Mouse (Mus musculus) forebrain, embryonic 11.5 days (tissue): ENCODE results near the gene Slc27a5. TPM values are rescaled to one million over a fixed set of nuclear protein-coding genes. Genes with fewer than 3 reads are reported as not detected.

Experiments used
- ATAC-seq: fragments of 200-750 bp; cut with Nextera tagmentation; replicated peaks from 2 replicates; pipeline ENCODE4 v1.8.0; 2017; ENCODE audit warnings: moderate TSS enrichment; ENCODE audit not compliant: low FRiP score
- DNase-seq: peaks from one replicate; pipeline ENCODE4 v3.0.0-alpha.2; 2017; ENCODE audit warnings: low spot score
- H3K27ac ChIP-seq: fragments of 300-500 bp; sonication (generic); 2 replicates; pipeline ENCODE4 v1.5.1; 2014; ENCODE audit warnings: low read depth, low read length
- H3K27me3 ChIP-seq: fragments of 300-500 bp; sonication (generic); 2 replicates; pipeline ENCODE4 v1.6.1; 2014; ENCODE audit warnings: mild to moderate bottlenecking, low read length, mixed read lengths; ENCODE audit not compliant: control insufficient read depth, insufficient read depth
- H3K36me3 ChIP-seq: fragments of 300-500 bp; sonication (generic); 2 replicates; pipeline ENCODE4 v1.6.1; 2014; ENCODE audit warnings: mild to moderate bottlenecking, low read length, moderate library complexity, mixed read lengths; ENCODE audit not compliant: control insufficient read depth, insufficient read depth
- H3K4me1 ChIP-seq: fragments of 300-500 bp; sonication (generic); replicated peaks from 2 replicates; pipeline ENCODE4 v1.6.1; 2014; ENCODE audit warnings: low read length, mixed read lengths; ENCODE audit not compliant: control insufficient read depth, insufficient read depth
- H3K4me2 ChIP-seq: fragments of 300-500 bp; sonication (generic); 2 replicates; pipeline ENCODE4 v1.6.1; 2014; ENCODE audit warnings: low read depth, mild to moderate bottlenecking, low read length, moderate library complexity, mixed read lengths; ENCODE audit not compliant: severe bottlenecking
- H3K4me3 ChIP-seq: fragments of 300-500 bp; sonication (generic); 2 replicates; pipeline ENCODE4 v1.5.1; 2014; ENCODE audit warnings: low read depth, low read length
- H3K9ac ChIP-seq: fragments of 300-500 bp; sonication (generic); 2 replicates; pipeline ENCODE4 v1.6.1; 2014; ENCODE audit warnings: low read length
- H3K9me3 ChIP-seq: fragments of 300-500 bp; sonication (generic); 2 replicates; pipeline ENCODE4 v1.6.1; 2016; ENCODE audit warnings: low read length, mixed read lengths; ENCODE audit not compliant: control insufficient read depth
- WGBS: fragments of 180-500 bp; shearing (Covaris S2); extraction: QIAGEN DNeasy Blood & Tissue Kit; methylation state at CpG from one replicate; pipeline ENCODE4 v1.1.7; 2014; 5-methylcytosine and 5-hydroxymethylcytosine counted together
- polyA plus RNA-seq: library from polyadenylated mRNA; unstranded; fragments of >200 nt; fragmentation: Nextera tagmentation; extraction: Ambion mirVana; gene quantifications from 2 replicates; pipeline ENCODE4 v1.2.1, GENCODE M21; 2014

The Slc27a5 gene
- polyA plus RNA-seq, 1 experiment from 2014 or later: 0.13 TPM

DNA sequence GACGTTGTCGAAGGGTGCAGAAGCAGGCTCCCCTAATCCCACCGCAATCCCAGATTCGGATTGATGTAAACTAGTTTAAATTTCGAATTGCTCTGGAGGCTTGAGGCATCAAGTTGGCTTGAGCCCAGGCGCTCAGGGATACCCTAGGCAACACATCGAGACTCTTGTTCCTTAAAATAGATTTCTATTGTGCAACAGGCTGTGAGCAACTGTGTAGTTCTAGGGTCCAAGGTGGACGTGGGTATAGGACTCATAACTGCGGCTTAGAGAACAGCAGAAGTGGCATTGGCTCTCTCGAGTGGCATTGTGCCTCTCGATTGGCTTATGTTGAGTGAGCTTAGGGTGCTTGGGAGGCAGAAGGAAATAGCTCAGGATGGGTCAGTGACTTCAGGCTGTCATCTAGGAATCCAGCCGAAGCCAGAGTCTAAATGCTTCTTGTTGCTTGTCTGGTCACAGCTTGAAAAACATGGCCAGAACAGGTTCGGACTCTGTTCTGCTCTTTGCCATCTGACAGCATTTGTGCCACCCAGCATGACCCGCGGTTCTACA, 40.7 kb upstream of the Slc27a5 start:
- DNase-seq (no peak), ATAC-seq (no peak)
- Histone ChIP-seq H3K4me1 (peaks cover 15% of the 10 kb centered on the region; the same call in 1 of the 2 replicates), H3K36me3 (peaks cover 3% of the 10 kb centered on the region; the same call in 1 of the 2 replicates), H3K4me2 (peak overlapping the region; percentile 81), H3K27ac (peak overlapping the region; percentile 99), H3K9ac (peak overlapping the region; percentile 93), H3K27me3 (peaks cover 15% of the 10 kb centered on the region), H3K9me3 (no peaks in the 10 kb centered on the region), H3K4me3 (peak overlapping the region; percentile 85)
- 26% methylated on average over 15 of the region's 15 CpGs for WGBS

GRCm38 (mm10) chr7:13037901-13038555, 40.0 kb upstream of the Slc27a5 start, which contains the start of gene Ube2m:
TSS of gene Ube2m (minus strand) at chr7:13038275.
- H3K9ac ChIP-seq: peak within 1 kb of the TSS; percentile 93
- H3K36me3 ChIP-seq: peaks cover 3% of the 10 kb centered on the region; the same call in 1 of the 2 replicates
- peak within 1 kb of the TSS; percentile 81 for H3K4me2 ChIP-seq
- peak within 1 kb of the TSS; percentile 85 for H3K4me3 ChIP-seq
- H3K9me3 ChIP-seq: no peaks in the 10 kb centered on the region
- H3K27me3 ChIP-seq: peaks cover 8% of the 10 kb centered on the region
- WGBS: under 1% methylated on average over 51 of the region's 65 CpGs
- H3K4me1 ChIP-seq: peaks cover 16% of the 10 kb centered on the region; the same call in 1 of the 2 replicates
- H3K27ac ChIP-seq: peak within 1 kb of the TSS; percentile 99
- DNase-seq: peak; percentile 98
- ATAC-seq: peak; percentile 91

GRCm38 (mm10) chr7:13037366-13037765, 39.4 kb upstream of the Slc27a5 start:
- H3K9me3 ChIP-seq: no peaks in the 10 kb centered on the region
- peak overlapping the region; percentile 81 for H3K4me2 ChIP-seq
- H3K36me3 ChIP-seq: peaks cover 3% of the 10 kb centered on the region; the same call in 1 of the 2 replicates
- peaks cover 3% of the 10 kb centered on the region; the same call in 1 of the 2 replicates for H3K27me3 ChIP-seq
- H3K27ac ChIP-seq: peak overlapping the region; percentile 99
- H3K4me3 ChIP-seq: peak overlapping the region; percentile 85
- H3K9ac ChIP-seq: peak overlapping the region; percentile 93
- no peak for DNase-seq
- under 1% methylated on average over 32 of the region's 33 CpGs for WGBS
- peak; percentile 2; the same call in 1 of the 2 replicates for ATAC-seq
- peaks cover 18% of the 10 kb centered on the region; the same call in 1 of the 2 replicates for H3K4me1 ChIP-seq

- peak overlapping the region; percentile 81 for H3K4me2 ChIP-seq
- H3K4me1 ChIP-seq: peaks cover 18% of the 10 kb centered on the region; the same call in 1 of the 2 replicates
- H3K36me3 ChIP-seq: peaks cover 7% of the 10 kb centered on the region; the same call in 1 of the 2 replicates
- peak overlapping the region; percentile 93 for H3K9ac ChIP-seq
- 47% methylated on average over 4 of the region's 4 CpGs for WGBS
- no peak overlapping the region for H3K27ac ChIP-seq
- H3K27me3 ChIP-seq: 0 out of 2 replicates have a peak, but pooled peaks cover 2% of the 10 kb centered on the region
- no peaks in the 10 kb centered on the region for H3K9me3 ChIP-seq
- DNase-seq: no peak
- ATAC-seq: no peak
- H3K4me3 ChIP-seq: peak overlapping the region; percentile 85
Observed at GRCm38 (mm10) chr7:13036806-13037205, 38.8 kb upstream of the Slc27a5 start.

- Histone ChIP-seq H3K4me1 (peaks cover 18% of the 10 kb centered on the region; the same call in 1 of the 2 replicates), H3K4me3 (peak overlapping the region; percentile 49), H3K9ac (peak overlapping the region; percentile 74; the same call in 1 of the 2 replicates), H3K9me3 (no peaks in the 10 kb centered on the region), H3K36me3 (peaks cover 19% of the 10 kb centered on the region), H3K27me3 (no peaks in the 10 kb centered on the region), H3K4me2 (peak overlapping the region; percentile 85; the same call in 1 of the 2 replicates), H3K27ac (peak overlapping the region; percentile 85)
- ATAC-seq: 0 out of 2 replicates have a peak, but pooled peaks have one; percentile 0
- no peak for DNase-seq
- WGBS: 87% methylated on average over 17 of the region's 17 CpGs
Observed at GRCm38 (mm10) chr7:13035211-13035855, 37.3 kb upstream of the Slc27a5 start.

GRCm38 (mm10) chr7:13034148-13034977, 36.4 kb upstream of the Slc27a5 start, which contains the start of gene Chmp2a:
TSS of gene Chmp2a (minus strand) at chr7:13034807.
- Histone ChIP-seq H3K4me1 (peaks cover 18% of the 10 kb centered on the region; the same call in 1 of the 2 replicates), H3K9me3 (no peaks in the 10 kb centered on the region), H3K36me3 (peaks cover 29% of the 10 kb centered on the region), H3K9ac (peak within 1 kb of the TSS; percentile 74), H3K4me2 (peak within 1 kb of the TSS; percentile 85), H3K27ac (peak within 1 kb of the TSS; percentile 85), H3K4me3 (peak within 1 kb of the TSS; percentile 49), H3K27me3 (no peaks in the 10 kb centered on the region)
- ATAC-seq: peak; percentile 84
- WGBS: under 1% methylated on average over 45 of the region's 45 CpGs
- peak; percentile 99 for DNase-seq

DNA sequence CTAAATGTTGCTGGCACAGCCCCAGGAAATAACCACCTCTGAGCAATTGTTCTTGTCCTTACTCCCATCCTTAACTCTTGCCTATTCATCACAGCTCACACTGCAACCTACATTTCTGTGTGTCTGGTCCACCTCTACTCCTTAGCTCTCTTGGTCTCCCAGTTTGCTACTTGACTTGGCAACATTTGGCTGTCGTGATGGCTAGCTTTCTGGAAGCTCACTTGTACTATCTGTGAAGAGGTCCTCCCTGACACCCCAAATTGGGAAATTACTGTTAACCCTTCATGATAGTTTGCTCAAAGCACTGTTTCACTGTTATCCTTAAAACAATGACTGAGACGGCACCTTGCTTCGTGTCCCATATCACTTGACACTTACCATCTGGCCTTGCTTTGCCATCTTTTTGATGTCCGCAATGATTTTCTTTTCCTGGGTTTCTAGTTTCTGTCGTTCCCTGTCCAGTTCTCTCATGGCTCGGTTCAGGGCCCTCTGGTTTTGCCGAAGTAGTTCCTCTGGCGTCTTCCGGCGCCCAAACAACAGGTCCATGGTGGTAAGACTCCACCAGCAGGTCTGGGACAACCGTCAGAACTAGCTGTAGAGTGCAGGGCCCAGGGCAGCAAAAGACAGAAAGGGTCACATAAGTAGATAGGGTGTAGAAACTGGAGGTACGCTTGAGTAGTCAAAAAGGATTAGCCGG, 35.6 kb upstream of the Slc27a5 start:
- H3K27me3 ChIP-seq: no peaks in the 10 kb centered on the region
- no peak for ATAC-seq
- peak overlapping the region; percentile 49 for H3K4me3 ChIP-seq
- peak overlapping the region; percentile 74 for H3K9ac ChIP-seq
- peak overlapping the region; percentile 85; the same call in 1 of the 2 replicates for H3K27ac ChIP-seq
- no peaks in the 10 kb centered on the region for H3K9me3 ChIP-seq
- 50% methylated on average over 13 of the region's 13 CpGs for WGBS
- peaks cover 14% of the 10 kb centered on the region; the same call in 1 of the 2 replicates for H3K4me1 ChIP-seq
- DNase-seq: no peak
- H3K4me2 ChIP-seq: peak overlapping the region; percentile 85
- H3K36me3 ChIP-seq: peaks cover 37% of the 10 kb centered on the region
